In the genomic region with DNA sequence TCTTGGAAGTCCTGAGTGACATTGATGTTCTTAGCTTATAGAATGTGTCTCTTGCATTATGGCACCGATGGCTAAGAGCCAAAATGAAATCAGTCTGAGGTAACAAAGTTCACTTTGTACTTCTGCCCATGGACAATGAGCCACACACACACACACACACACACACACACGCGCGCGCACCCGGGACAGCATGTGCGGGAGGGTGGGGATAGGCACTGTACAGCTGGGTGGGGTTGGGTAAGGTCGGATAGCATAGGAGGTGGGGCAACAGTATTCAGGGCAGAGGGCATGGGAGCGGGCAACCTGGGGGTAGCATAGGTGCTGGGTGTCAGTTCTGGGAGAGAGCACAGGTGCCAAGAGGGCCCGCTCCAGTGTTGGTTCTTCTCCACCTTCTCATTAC, we compare ENCODE assay signal across 15 mouse cellular contexts.
"Had no signal": no experiment of that assay in that cellular context is flagged by ENCODE, and none has a peak within 500 bp of the region (broad histone marks: within the 10 kb centered on the region; RNA-seq: fewer than 3 reads in every experiment).

No protein-coding gene starts in this region.

- DNase-seq: kidney, adult 8-10 months; kidney, postnatal 25 days; layer of hippocampus, adult 9-11 months; liver, embryonic 13.5 days; lung, adult 2 months; lung, postnatal 10 days; right cerebral cortex, postnatal 25 days; thymus, adult 2 months; thymus, postnatal 25 days had no signal

- H3K9ac ChIP-seq: liver, embryonic 13.5 days; midbrain, embryonic 15.5 days; neural tube, embryonic 13.5 days had no signal

- ATAC-seq: midbrain, embryonic 15.5 days had no signal

- H3K27ac ChIP-seq: limb, embryonic 10.5 days; liver, embryonic 13.5 days; macrophage; midbrain, embryonic 15.5 days; neural tube, embryonic 13.5 days had no signal

- H3K27me3 ChIP-seq: liver, embryonic 13.5 days; megakaryocyte, embryonic 14.5 days; midbrain, embryonic 15.5 days; neural tube, embryonic 13.5 days had no signal

- H3K4me2 ChIP-seq: liver, embryonic 13.5 days; midbrain, embryonic 11.5 days; midbrain, embryonic 15.5 days; neural tube, embryonic 13.5 days had no signal

- H3K4me1 ChIP-seq: limb, embryonic 10.5 days; liver, embryonic 13.5 days; megakaryocyte, embryonic 14.5 days had no signal

- H3K36me3 ChIP-seq: limb, embryonic 10.5 days; liver, embryonic 13.5 days; midbrain, embryonic 15.5 days; neural tube, embryonic 13.5 days had no signal

- H3K9me3 ChIP-seq: limb, embryonic 10.5 days; liver, embryonic 13.5 days; midbrain, embryonic 15.5 days; neural tube, embryonic 13.5 days had no signal

- H3K4me3 ChIP-seq: limb, embryonic 10.5 days; liver, embryonic 13.5 days; megakaryocyte, embryonic 14.5 days; midbrain, embryonic 15.5 days; neural tube, embryonic 13.5 days had no signal
